Mouse (Mus musculus) small intestine, adult 2 months (tissue): ENCODE results near the gene Zswim9.

Experiments
- CTCF ChIP-seq: fragments of 200-500 bp; IDR thresholded peaks from 2 replicates; pipeline ENCODE4 v1.5.1; 2012; ENCODE audit warnings: low read depth, mild to moderate bottlenecking, control low read depth, inconsistent platforms, low read length, moderate library complexity, mixed read lengths; ENCODE audit not compliant: insufficient replicate concordance, insufficient read length; ENCODE audit errors: extremely low read depth
- POLR2A ChIP-seq: fragments of 200-500 bp; IDR thresholded peaks from 2 replicates; pipeline ENCODE4 v1.6.1; 2012; ENCODE audit warnings: low read depth, mild to moderate bottlenecking, control low read depth, inconsistent platforms, low read length, moderate library complexity

- TF ChIP-seq POLR2A (no peak), CTCF (no peak)
Observed at GRCm38 (mm10) chr7:13303372-13303771, 24.9 kb upstream of the Zswim9 start.
